Mouse (Mus musculus) CH12.LX (cell line): ENCODE measurements around the gene Slc25a34. TPM values are rescaled to one million over a fixed set of nuclear protein-coding genes. Genes with fewer than 3 reads are reported as not detected.

ENCODE experiments used
- DNase-seq: peaks from one replicate; pipeline ENCODE4 v3.0.0-alpha.2; 2013; ENCODE audit errors: extremely low read depth
- H3K27ac ChIP-seq: 2 replicates; pipeline ENCODE4 v1.5.1; 2012; ENCODE audit warnings: low read depth, mild to moderate bottlenecking, control low read depth, moderate library complexity; ENCODE audit not compliant: insufficient read depth
- H3K27me3 ChIP-seq: replicated peaks from 2 replicates; pipeline ENCODE3; 2012; ENCODE audit warnings: inconsistent platforms
- H3K36me3 ChIP-seq, 2 experiments: replicated peaks in 1 of 2; 2 replicates each; pipeline versions ENCODE3 to v1.6.1; 2012; ENCODE audit warnings: inconsistent platforms in 1 of 2, low read length in 1 of 2, mild to moderate bottlenecking in 1 of 2, mixed read lengths in 1 of 2, moderate library complexity in 1 of 2; ENCODE audit not compliant: control insufficient read depth in 1 of 2, insufficient read depth in 1 of 2
- H3K4me1 ChIP-seq, 2 experiments: 2 replicates each; pipeline ENCODE4 v1.6.1; 2012; ENCODE audit warnings: inconsistent platforms in 1 of 2, moderate library complexity in 1 of 2; ENCODE audit not compliant: insufficient read depth in 2 of 2, control insufficient read depth in 1 of 2
- H3K4me2 ChIP-seq: 2 replicates; pipeline ENCODE4 v1.6.1; 2012; ENCODE audit warnings: low read depth, mild to moderate bottlenecking, control low read depth; ENCODE audit not compliant: poor library complexity, insufficient read depth, severe bottlenecking
- H3K4me3 ChIP-seq, 3 experiments: fragments of 150-350 bp in 1 of 3; sonication (generic) in 1 of 3; replicated peaks in 1 of 3; 2 replicates each; pipeline versions ENCODE3 to v1.5.1; 2011 to 2012; ENCODE audit warnings: low read depth in 2 of 3, low read length in 2 of 3, mild to moderate bottlenecking in 2 of 3, moderate library complexity in 2 of 3, control low read depth in 1 of 3, improper control_type of control experiment in 1 of 3, inconsistent platforms in 1 of 3, mixed read lengths in 1 of 3; ENCODE audit not compliant: poor library complexity in 1 of 3
- H3K79me2 ChIP-seq: replicated peaks from 2 replicates; pipeline ENCODE4 v1.6.1; 2012; ENCODE audit warnings: mild to moderate bottlenecking, moderate library complexity; ENCODE audit not compliant: control insufficient read depth, poor library complexity, insufficient read depth, severe bottlenecking; ENCODE audit errors: extremely low read depth
- H3K9ac ChIP-seq: 2 replicates; pipeline ENCODE4 v1.6.1; 2012; ENCODE audit warnings: low read depth, mild to moderate bottlenecking, control low read depth, moderate library complexity; ENCODE audit not compliant: insufficient read depth
- H3K9me3 ChIP-seq: replicated peaks from 2 replicates; pipeline ENCODE3; 2012; ENCODE audit warnings: low read length, inconsistent platforms, mixed read lengths
- BHLHE40 ChIP-seq: IDR thresholded peaks from 2 replicates; pipeline ENCODE4 v1.6.1; 2011; ENCODE audit warnings: mild to moderate bottlenecking, low read depth, low read length, improper control_type of control experiment
- CHD1 ChIP-seq: IDR thresholded peaks from 2 replicates; pipeline ENCODE4 v1.6.1; 2012; ENCODE audit warnings: low read depth, low read length, improper control_type of control experiment, inconsistent platforms
- CHD2 ChIP-seq: IDR thresholded peaks from 2 replicates; pipeline ENCODE4 v1.6.1; 2011; ENCODE audit warnings: low read length, improper control_type of control experiment
- CTCF ChIP-seq, 2 experiments: IDR thresholded peaks in 1 of 2; conservative IDR thresholded peaks in 1 of 2; 2 replicates each; pipeline ENCODE4 v1.5.1; 2011 to 2012; ENCODE audit warnings: low read depth in 2 of 2, low read length in 2 of 2, improper control_type of control experiment in 1 of 2, inconsistent platforms in 1 of 2, mild to moderate bottlenecking in 1 of 2, moderate library complexity in 1 of 2
- ELF1 ChIP-seq: IDR thresholded peaks from 2 replicates; pipeline ENCODE4 v1.6.1; 2014; ENCODE audit warnings: low read depth, mild to moderate bottlenecking, inconsistent platforms, low read length, improper control_type of control experiment
- ETS1 ChIP-seq: conservative IDR thresholded peaks from 2 replicates; pipeline ENCODE4 v1.6.1; 2012; ENCODE audit warnings: low read depth, mild to moderate bottlenecking, inconsistent platforms, low read length, improper control_type of control experiment, moderate library complexity
- JUN ChIP-seq: IDR thresholded peaks from 2 replicates; pipeline ENCODE4 v1.6.1; 2011; ENCODE audit warnings: low read depth, mild to moderate bottlenecking, low read length, improper control_type of control experiment, moderate library complexity; ENCODE audit not compliant: insufficient read depth
- JUND ChIP-seq: conservative IDR thresholded peaks from 2 replicates; pipeline ENCODE4 v1.6.1; 2011; ENCODE audit warnings: low read depth, low read length, improper control_type of control experiment
- MAZ ChIP-seq: IDR thresholded peaks from 2 replicates; pipeline ENCODE4 v1.6.1; 2012; ENCODE audit warnings: low read depth, mild to moderate bottlenecking, inconsistent platforms, low read length, improper control_type of control experiment, moderate library complexity
- MXI1 ChIP-seq: IDR thresholded peaks from 2 replicates; pipeline ENCODE4 v1.6.1; 2011; ENCODE audit warnings: mild to moderate bottlenecking, low read depth, low read length, improper control_type of control experiment
- MYC ChIP-seq: IDR thresholded peaks from 2 replicates; pipeline ENCODE4 v1.6.1; 2011; ENCODE audit warnings: low read depth, mild to moderate bottlenecking, improper control_type of control experiment, low read length
- NRF1 ChIP-seq: IDR thresholded peaks from 2 replicates; pipeline ENCODE4 v1.6.1; 2014; ENCODE audit warnings: low read depth, mild to moderate bottlenecking, inconsistent platforms, low read length, improper control_type of control experiment, moderate library complexity
- PAX5 ChIP-seq: IDR thresholded peaks from 2 replicates; pipeline ENCODE4 v1.6.1; 2012; ENCODE audit warnings: low read length, inconsistent platforms, mixed read lengths
- POLR2A ChIP-seq: IDR thresholded peaks from 2 replicates; pipeline ENCODE4 v1.6.1; 2011; ENCODE audit warnings: low read depth, mild to moderate bottlenecking, improper control_type of control experiment, low read length
- POLR2AphosphoS2 ChIP-seq: IDR thresholded peaks from 2 replicates; pipeline ENCODE4 v1.6.1; 2011; ENCODE audit warnings: low read depth, low read length, improper control_type of control experiment
- RAD21 ChIP-seq: IDR thresholded peaks from 2 replicates; pipeline ENCODE4 v1.6.1; 2011; ENCODE audit warnings: low read depth, mild to moderate bottlenecking, low read length, improper control_type of control experiment, moderate library complexity
- SIN3A ChIP-seq: IDR thresholded peaks from 2 replicates; pipeline ENCODE4 v1.6.1; 2012; ENCODE audit warnings: low read length, improper control_type of control experiment, inconsistent platforms
- SMC3 ChIP-seq: IDR thresholded peaks from 2 replicates; pipeline ENCODE4 v1.6.1; 2011; ENCODE audit warnings: low read depth, low read length, improper control_type of control experiment
- TBP ChIP-seq: conservative IDR thresholded peaks from 2 replicates; pipeline ENCODE4 v1.6.1; 2011; ENCODE audit warnings: low read depth, low read length, improper control_type of control experiment
- USF2 ChIP-seq: conservative IDR thresholded peaks from 2 replicates; pipeline ENCODE4 v1.6.1; 2011; ENCODE audit warnings: low read depth, low read length, improper control_type of control experiment
- ZC3H11A ChIP-seq: IDR thresholded peaks from 2 replicates; pipeline ENCODE4 v1.6.1; 2012; ENCODE audit warnings: low read depth, mild to moderate bottlenecking, inconsistent platforms, low read length, improper control_type of control experiment
- ZKSCAN1 ChIP-seq: IDR thresholded peaks from 2 replicates; pipeline ENCODE4 v1.6.1; 2012; ENCODE audit warnings: low read depth, inconsistent platforms, low read length, improper control_type of control experiment, borderline replicate concordance
- ZMIZ1 ChIP-seq: IDR thresholded peaks from 2 replicates; pipeline ENCODE4 v1.6.1; 2012; ENCODE audit warnings: low read depth, mild to moderate bottlenecking, inconsistent platforms, low read length, improper control_type of control experiment
- ZNF384 ChIP-seq: IDR thresholded peaks from 2 replicates; pipeline ENCODE4 v1.6.1; 2012; ENCODE audit warnings: low read depth, low read length, improper control_type of control experiment, inconsistent platforms
- dilution Hi-C: fragments of 300-500 bp; cut with MboI; formaldehyde crosslinking; loops from 2 replicates; pipeline ENCODE4 v1.14.3; 2020; ENCODE audit warnings: low sequenced_read_pairs; ENCODE audit not compliant: extremely low pct_unique_long_range_greater_than_20kb, extremely low pct_ligation_motif_present
- in situ Hi-C: fragments of 300-500 bp; cut with MboI; formaldehyde crosslinking; loops from 3 replicates; pipeline ENCODE4 v1.14.3; 2019; ENCODE audit warnings: low sequenced_read_pairs, low pct_ligation_motif_present, low pct_unique_long_range_greater_than_20kb, mixed read lengths
- polyA plus RNA-seq: library from polyadenylated mRNA; unstranded; fragments of >175 nt; gene quantifications from 2 replicates; pipeline ENCODE4 v1.2.1, GENCODE M21; 2012; ENCODE audit warnings: low read depth; ENCODE audit not compliant: insufficient read length
- total RNA-seq, 2 experiments: library from RNA; depleted of rRNA; stranded (reverse); fragments of 300-350 nt in 1 of 2; fragments of >200 nt in 1 of 2; gene quantifications; 2 replicates each; pipeline ENCODE4 v1.2.3; 2012 to 2014

Slc25a34 gene
- total and polyA plus RNA-seq, 3 experiments = 0.23 to 1.7 (median 0.64) TPM

GRCm38 (mm10) chr4:141624983-141625773 is 1.6 kb upstream of the Slc25a34 start (continued):
- TF ChIP-seq MYC = 0 out of 2 replicates have a peak, but pooled peaks have one; percentile 25
- TF ChIP-seq CHD1 = no peak; the same call in 1 of the 2 replicates
- TF ChIP-seq ZMIZ1 = no peak
- no peak for TF ChIP-seq NRF1
- peak; percentile 89 for TF ChIP-seq ELF1
- peak; percentile 92 for TF ChIP-seq ETS1
- peak; percentile 58 for TF ChIP-seq CHD2
- no peak for TF ChIP-seq JUN
- no peak for TF ChIP-seq ZC3H11A
- TF ChIP-seq SIN3A = peak; percentile 59; the same call in 1 of the 2 replicates
- TF ChIP-seq SMC3 = peak; percentile 62
- no peak for TF ChIP-seq POLR2AphosphoS2
- no peak for TF ChIP-seq MXI1
- peak; percentile 36 for TF ChIP-seq RAD21
- TF ChIP-seq ZKSCAN1 = no peak
- no peak; the same call in 1 of the 2 replicates for TF ChIP-seq ZNF384

- Histone ChIP-seq H3K4me1 (peaks cover 28 to 68% of the 10 kb centered on the region in 2 experiments), H3K4me2 (no peak overlapping the region), H3K79me2 (no peaks in the 10 kb centered on the region), H3K36me3 (peaks cover 23 to 43% of the 10 kb centered on the region in 2 experiments), H3K27ac (peak overlapping the region; percentile 94), H3K9me3 (no peaks in the 10 kb centered on the region), H3K4me3 (no peak overlapping the region), H3K9ac (no peak overlapping the region), H3K27me3 (no peaks in the 10 kb centered on the region)
- in situ Hi-C loops (no loop called here), dilution Hi-C loops (no loop called here)
- DNase-seq = peak; percentile 54
- TF ChIP-seq CTCF (conservative IDR thresholded peaks at IDR 0.05 in 1 of 2, IDR thresholded peaks at IDR 0.05 in 1 of 2; ENCODE audit: low read depth in 2 of 2, low read length in 2 of 2) (no peak), ELF1 (no peak), PAX5 (no peak)
These were observed 513 bp upstream of the Slc25a34 start for GRCm38 (mm10) chr4:141624134-141624533.

DNA sequence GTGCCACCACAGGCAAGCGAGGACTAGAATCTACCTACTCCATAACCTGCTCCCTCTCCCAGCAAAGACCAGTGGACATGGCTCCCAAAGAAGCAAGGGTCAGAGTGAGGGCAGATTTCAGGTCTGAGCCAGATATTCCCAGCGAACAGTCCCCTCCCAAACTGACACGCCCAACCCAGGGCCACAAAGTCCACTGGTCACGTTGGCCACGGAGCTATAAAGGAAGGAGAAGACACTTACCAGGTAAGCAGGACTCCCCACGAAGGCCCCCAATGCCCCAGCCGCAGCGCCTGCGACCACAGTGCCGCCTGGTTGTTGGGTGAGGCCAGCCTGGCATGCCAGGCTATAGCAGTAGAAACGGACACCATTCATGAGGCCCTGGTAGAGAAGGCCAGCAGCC is 584 bp downstream of the Slc25a34 start:
- no peak overlapping the region for H3K4me2 ChIP-seq
- 0 out of 2 replicates have a peak overlapping the region, but pooled peaks have one; percentile 94 for H3K27ac ChIP-seq
- dilution Hi-C loops = no loop called here
- H3K9ac ChIP-seq = no peak overlapping the region
- TF ChIP-seq ZC3H11A = no peak
- no peak for TF ChIP-seq TBP
- no peak for TF ChIP-seq ZKSCAN1
- TF ChIP-seq JUN = no peak
- TF ChIP-seq SMC3 = no peak
- TF ChIP-seq POLR2A = no peak
- TF ChIP-seq JUND = no peak
- no peak for TF ChIP-seq MYC
- TF ChIP-seq CHD1 = no peak
- TF ChIP-seq USF2 = no peak
- no peak for TF ChIP-seq BHLHE40
- no peak for TF ChIP-seq ETS1
- TF ChIP-seq MXI1 = no peak
- no peak for TF ChIP-seq SIN3A
- no peak for TF ChIP-seq NRF1
- no peak for TF ChIP-seq MAZ
- H3K4me3 ChIP-seq = peak overlapping the region in 1 of 3 experiments; percentile 17
- peaks cover 13 to 32% of the 10 kb centered on the region in 2 experiments for H3K36me3 ChIP-seq
- no peaks in the 10 kb centered on the region for H3K79me2 ChIP-seq
- peaks cover 32 to 74% of the 10 kb centered on the region in 2 experiments for H3K4me1 ChIP-seq
- DNase-seq = no peak
- in situ Hi-C loops = no loop called here
- H3K9me3 ChIP-seq = no peaks in the 10 kb centered on the region
- H3K27me3 ChIP-seq = no peaks in the 10 kb centered on the region
